Mouse (Mus musculus) neural tube, embryonic 12.5 days (tissue): ENCODE measurements around the gene Ihh. TPM values are rescaled to one million over a fixed set of nuclear protein-coding genes. Genes with fewer than 3 reads are reported as not detected.

Experiments used
- microRNA counts: library from miRNA; unstranded; fragments of <30 nt; microRNA quantifications from one replicate; lab custom pipeline; 2017
- microRNA-seq: library from miRNA; unstranded; fragments of <30 nt; microRNA quantifications from one replicate; pipeline ENCODE4, GENCODE M21; 2017
- polyA plus RNA-seq: library from polyadenylated mRNA; unstranded; fragments of >200 nt; fragmentation: Nextera tagmentation; extraction: Ambion mirVana; gene quantifications from 2 replicates; pipeline ENCODE4 v1.2.1, GENCODE M21; 2016

Ihh gene
- polyA plus RNA-seq, 1 experiment from 2014 or later, result 0.24 TPM

MicroRNA genes within 50 kb of the gene (microRNA counts, 519-probe panel; counts per million panel counts)
- microRNA mmu-miR-375 (lab: Ali Mortazavi, UCI), result 342 counts per million, percentile 67 among the panel's probes with 10 or more counts

Small RNAs within 50 kb of the gene (microRNA-seq; reads per million reads assigned to microRNA genes)
- gene Mir375, result 380 reads per million, percentile 69 among the genes with 10 or more reads in this experiment

Other genes starting within 250 kb of the Ihh start
- gene Cyp27a1, start 238.1 kb downstream of the Ihh start, polyA plus RNA-seq, result 3.9 and 6.3 TPM in 2 replicates
- gene Prkag3, start 202.5 kb downstream of the Ihh start, polyA plus RNA-seq, result 0.10 and 0.40 TPM in 2 replicates
- gene Wnt6, start 179.8 kb downstream of the Ihh start, polyA plus RNA-seq, result 12.5 and 13.8 TPM in 2 replicates
- 1.2 and 1.4 TPM in 2 replicates for gene Wnt10a, start 160.2 kb downstream of the Ihh start, polyA plus RNA-seq
- gene Cdk5r2, start 96.7 kb downstream of the Ihh start, polyA plus RNA-seq, result 5.7 and 7.6 TPM in 2 replicates
- gene Fev, start 66.3 kb downstream of the Ihh start, polyA plus RNA-seq, result 0.32 TPM in 1 of 2 replicates, not detected in the other
- gene Cryba2, start 58.5 kb downstream of the Ihh start, polyA plus RNA-seq, result not detected in 2 replicates
- gene Cfap65, start 16.1 kb downstream of the Ihh start, polyA plus RNA-seq, result 0.08 TPM in 1 of 2 replicates, not detected in the other
- 10.7 and 11.5 TPM in 2 replicates for gene Nhej1, start 173.5 kb upstream of the Ihh start, polyA plus RNA-seq
- gene Slc23a3, start 182.2 kb upstream of the Ihh start, polyA plus RNA-seq, result not detected in 2 replicates
- 70.0 and 72.3 TPM in 2 replicates for gene Cnppd1, start 191.0 kb upstream of the Ihh start, polyA plus RNA-seq
- gene Retreg2, start 191.1 kb upstream of the Ihh start, polyA plus RNA-seq, result 94.5 and 96.0 TPM in 2 replicates
- 37.8 and 38.5 TPM in 2 replicates for gene Zfand2b, start 217.0 kb upstream of the Ihh start, polyA plus RNA-seq
- gene Abcb6, start 228.7 kb upstream of the Ihh start, polyA plus RNA-seq, result 37.8 and 39.1 TPM in 2 replicates
- gene Ankzf1, start 240.5 kb upstream of the Ihh start, polyA plus RNA-seq, result 22.2 and 25.2 TPM in 2 replicates
- gene Atg9a, start 240.5 kb upstream of the Ihh start, polyA plus RNA-seq, result 41.0 and 41.5 TPM in 2 replicates